Comparison of ENCODE assay signal across 22 mouse cellular contexts in the genomic region with DNA sequence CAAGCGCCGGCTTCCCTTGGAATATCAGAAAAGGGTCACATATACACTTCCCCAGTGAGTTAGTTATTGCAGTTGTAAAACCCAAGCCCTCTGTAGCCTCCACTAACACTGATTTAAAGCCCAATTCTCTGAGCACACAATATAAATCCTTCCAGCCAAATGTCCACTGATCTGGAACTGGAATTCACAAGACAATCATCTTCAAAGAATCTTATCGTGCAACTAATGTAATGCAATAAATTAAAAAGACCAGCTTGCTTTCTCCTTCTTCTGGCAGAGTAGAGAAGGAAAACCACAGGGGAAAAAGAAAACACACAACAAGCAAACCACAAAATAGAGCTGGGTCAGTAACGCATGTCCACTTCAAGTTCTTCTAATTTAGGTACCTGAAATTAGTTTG.
DNase-seq lines count a peak whose midpoint lies in the region; ATAC-seq lines count a peak whose summit lies in the region.
"Had no signal": no experiment of that assay in that cellular context is flagged by ENCODE, and none has a peak within 500 bp of the region (broad histone marks: within the 10 kb centered on the region; RNA-seq: fewer than 3 reads in every experiment).

No protein-coding gene starts in this region.

- no peaks in the 10 kb centered on the region for H3K9me3 ChIP-seq in kidney, embryonic 16.5 days (ENCODE audit: low read length)
- no peaks in the 10 kb centered on the region for H3K9me3 ChIP-seq in neural tube, embryonic 13.5 days
- H3K9me3 ChIP-seq: forebrain, embryonic 10.5 days; forebrain, embryonic 13.5 days; hindbrain, embryonic 12.5 days; hindbrain, embryonic 15.5 days had no signal

- peak; percentile 17 for DNase-seq in embryo, embryonic 11 days
- DNase-seq in embryo, embryonic 10.5 days (ENCODE audit: low spot score) = no peak
- DNase-seq in kidney, postnatal 36 days = no peak
- no peak for DNase-seq in neural tube, embryonic 10.5 days (ENCODE audit: extremely low spot score, low spot score)
- no peak for DNase-seq in thymus, postnatal 0 days (ENCODE audit: low spot score)
- DNase-seq: adrenal gland, adult 2 months; adrenal gland, postnatal 14 days; cerebellum, adult 11 months; cerebellum, adult 2 months; cerebellum, adult 9-11 months; cerebellum, postnatal 25 days; forebrain, postnatal 0 days; gastrocnemius, adult 2 months; gastrocnemius, postnatal 14 days; heart, adult 11 months had no signal

- H3K4me2 ChIP-seq in kidney, embryonic 16.5 days (replicated peaks; ENCODE audit: low read depth, low read length) = 0 out of 2 replicates have a peak overlapping the region, but pooled peaks have one; percentile 4
- no peak overlapping the region for H3K4me2 ChIP-seq in neural tube, embryonic 13.5 days
- H3K4me2 ChIP-seq: forebrain, embryonic 13.5 days; heart, embryonic 11.5 days; hindbrain, embryonic 12.5 days; hindbrain, embryonic 15.5 days had no signal

- peaks cover 20% of the 10 kb centered on the region for H3K4me1 ChIP-seq in kidney, embryonic 16.5 days (ENCODE audit: insufficient read depth, low read length)
- peaks cover 18% of the 10 kb centered on the region for H3K4me1 ChIP-seq in neural tube, embryonic 13.5 days (replicated peaks)

- no peak overlapping the region for H3K27ac ChIP-seq in kidney, embryonic 16.5 days (ENCODE audit: low read length)
- H3K27ac ChIP-seq in neural tube, embryonic 13.5 days (replicated peaks) = peak overlapping the region; percentile 33; the same call in 1 of the 2 replicates
- H3K27ac ChIP-seq: forebrain, embryonic 10.5 days; forebrain, embryonic 13.5 days; gastrocnemius, adult 2 months; hindbrain, embryonic 12.5 days; hindbrain, embryonic 15.5 days had no signal

- H3K4me3 ChIP-seq in kidney, embryonic 16.5 days (ENCODE audit: low read length) = no peak overlapping the region
- H3K4me3 ChIP-seq in neural tube, embryonic 13.5 days = no peak overlapping the region
- H3K4me3 ChIP-seq: forebrain, embryonic 10.5 days; forebrain, embryonic 13.5 days; gastrocnemius, adult 2 months; hindbrain, embryonic 12.5 days; hindbrain, embryonic 15.5 days had no signal

- 13% methylated on average over 4 of the region's 4 CpGs for WGBS in kidney, embryonic 16.5 days
- WGBS in neural tube, embryonic 13.5 days = 13% methylated on average over 4 of the region's 4 CpGs

- ATAC-seq in kidney, embryonic 16.5 days (ENCODE audit: low FRiP score, low TSS enrichment) = peak; percentile 88
- 0 out of 2 replicates have a peak, but pooled peaks have one; percentile 29 for ATAC-seq in neural tube, embryonic 13.5 days (ENCODE audit: low read depth)
- ATAC-seq: forebrain, embryonic 13.5 days; forebrain, postnatal 0 days had no signal

- no peaks in the 10 kb centered on the region for H3K27me3 ChIP-seq in kidney, embryonic 16.5 days (ENCODE audit: insufficient read depth, low read length)
- no peaks in the 10 kb centered on the region for H3K27me3 ChIP-seq in neural tube, embryonic 13.5 days
- H3K27me3 ChIP-seq: forebrain, embryonic 13.5 days; hindbrain, embryonic 12.5 days; hindbrain, embryonic 15.5 days had no signal

- no peaks in the 10 kb centered on the region for H3K36me3 ChIP-seq in kidney, embryonic 16.5 days (ENCODE audit: insufficient read depth, low read length)
- H3K36me3 ChIP-seq in neural tube, embryonic 13.5 days = no peaks in the 10 kb centered on the region
- H3K36me3 ChIP-seq: forebrain, embryonic 10.5 days; hindbrain, embryonic 12.5 days; hindbrain, embryonic 15.5 days had no signal

- H3K9ac ChIP-seq in kidney, embryonic 16.5 days (replicated peaks; ENCODE audit: low read length) = no peak overlapping the region
- no peak overlapping the region for H3K9ac ChIP-seq in neural tube, embryonic 13.5 days
- H3K9ac ChIP-seq: forebrain, embryonic 13.5 days; forebrain, postnatal 0 days; hindbrain, embryonic 12.5 days; hindbrain, embryonic 15.5 days had no signal
